Mouse (Mus musculus): ENCODE measurements around the gene Zbtb11. TPM values are rescaled to one million over a fixed set of nuclear protein-coding genes. Genes with fewer than 3 reads are reported as not detected.

Zbtb11 gene
- total RNA-seq (2023; ENCODE audit: inconsistent age), result 39.3 to 45.8 TPM (median 42.1 TPM) in 4 replicates

GRCm38 (mm10) chr16:55973431-55974255 is at the start of gene Zbtb11:
Gene Zbtb11, plus strand, starts transcription at chr16:55973883.

GRCm38 (mm10) chr16:55934453-55935037 is 39.1 kb upstream of the Zbtb11 start, which contains the start of gene Cep97:
Gene Cep97, minus strand, starts transcription at chr16:55934855.

GRCm38 (mm10) chr16:55966212-55966871 is 7.3 kb upstream of the Zbtb11 start, which contains the start of gene Rpl24:
Gene Rpl24, plus strand, starts transcription at chr16:55966275.

GRCm38 (mm10) chr16:56029661-56030082 is 56.0 kb downstream of the Zbtb11 start, which contains the start of gene Pcnp:
Gene Pcnp, minus strand, starts transcription at chr16:56029739.

GRCm38 (mm10) chr16:56037138-56038010 is 63.7 kb downstream of the Zbtb11 start, which contains the start of gene Trmt10c:
Gene Trmt10c, minus strand, starts transcription at chr16:56037819.

GRCm38 (mm10) chr16:56048038-56048437 is 74.4 kb downstream of the Zbtb11 start, which contains the start of gene Senp7:
Gene Senp7, plus strand, starts transcription at chr16:56048338.

Other genes with a start within 250 kb of the Zbtb11 start
- gene Nfkbiz, start 135.0 kb upstream of the Zbtb11 start, total RNA-seq (2023; ENCODE audit: inconsistent age), result 80.3 to 97.6 TPM (median 92.2 TPM) in 4 replicates
- 23.6 to 25.8 TPM (median 24.3 TPM) in 4 replicates for gene Nxpe3, start 78.6 kb upstream of the Zbtb11 start, total RNA-seq (2023; ENCODE audit: inconsistent age)
- 12.1 to 13.0 TPM (median 12.5 TPM) in 4 replicates for gene Cep97, start 39.0 kb upstream of the Zbtb11 start, total RNA-seq (2023; ENCODE audit: inconsistent age)
- 737 to 828 TPM (median 791 TPM) in 4 replicates for gene Rpl24, start 7.6 kb upstream of the Zbtb11 start, total RNA-seq (2023; ENCODE audit: inconsistent age)
- gene Pcnp, start 55.9 kb downstream of the Zbtb11 start, total RNA-seq (2023; ENCODE audit: inconsistent age), result 106 to 114 TPM (median 107 TPM) in 4 replicates
- 12.1 to 15.2 TPM (median 14.6 TPM) in 4 replicates for gene Trmt10c, start 63.9 kb downstream of the Zbtb11 start, total RNA-seq (2023; ENCODE audit: inconsistent age)
- gene Senp7, start 74.5 kb downstream of the Zbtb11 start, total RNA-seq (2023; ENCODE audit: inconsistent age), result 84.9 to 88.4 TPM (median 86.0 TPM) in 4 replicates
- gene Impg2, start 230.4 kb downstream of the Zbtb11 start, total RNA-seq (2023; ENCODE audit: inconsistent age), result 2.2 to 3.4 TPM (median 2.8 TPM) in 4 replicates

Data from B cell, adult (primary cell).